Mouse (Mus musculus) megakaryocyte, embryonic 14.5 days (primary cell): ENCODE measurements around the gene Cldn3.

Source experiments
- FLI1 ChIP-seq: IDR thresholded peaks from 2 replicates; pipeline ENCODE4 v1.6.1; 2012; ENCODE audit warnings: low read length, inconsistent platforms, mixed read lengths
- GATA1 ChIP-seq: IDR thresholded peaks from 3 replicates; pipeline ENCODE4 v1.6.1; 2012; ENCODE audit warnings: mixed read lengths, low read length, inconsistent platforms, borderline replicate concordance

DNA sequence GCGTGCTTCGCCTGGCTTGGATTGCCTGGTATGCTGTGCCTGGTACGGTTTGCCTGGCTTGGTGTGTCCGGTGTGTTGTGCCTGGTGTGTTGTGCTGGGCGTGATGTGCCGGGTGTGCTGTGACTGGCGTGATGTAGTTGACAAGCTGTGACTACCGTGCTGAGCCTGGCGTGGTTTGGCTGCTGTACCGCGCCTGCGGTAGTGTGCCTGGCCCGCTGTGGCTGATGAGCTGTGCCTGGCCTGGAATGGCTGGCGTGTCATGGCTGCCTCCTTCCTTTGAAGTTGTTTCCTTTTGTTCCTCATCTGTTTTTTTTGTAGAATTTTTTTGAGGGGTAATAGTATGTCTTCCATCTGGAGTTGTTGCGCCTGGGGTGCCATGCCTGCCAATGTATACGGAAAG is 14.7 kb downstream of the Cldn3 start:
- TF ChIP-seq GATA1 (0 out of 3 replicates have a peak, but pooled peaks have one; percentile 14), FLI1 (no peak)
